Mouse (Mus musculus): Measurements from ENCODE around the gene Gadd45g. TPM values are rescaled to one million over a fixed set of nuclear protein-coding genes. Genes with fewer than 3 reads are reported as not detected.

Gadd45g gene
- polyA plus RNA-seq, 1 experiment, result 78.9 TPM

DNA sequence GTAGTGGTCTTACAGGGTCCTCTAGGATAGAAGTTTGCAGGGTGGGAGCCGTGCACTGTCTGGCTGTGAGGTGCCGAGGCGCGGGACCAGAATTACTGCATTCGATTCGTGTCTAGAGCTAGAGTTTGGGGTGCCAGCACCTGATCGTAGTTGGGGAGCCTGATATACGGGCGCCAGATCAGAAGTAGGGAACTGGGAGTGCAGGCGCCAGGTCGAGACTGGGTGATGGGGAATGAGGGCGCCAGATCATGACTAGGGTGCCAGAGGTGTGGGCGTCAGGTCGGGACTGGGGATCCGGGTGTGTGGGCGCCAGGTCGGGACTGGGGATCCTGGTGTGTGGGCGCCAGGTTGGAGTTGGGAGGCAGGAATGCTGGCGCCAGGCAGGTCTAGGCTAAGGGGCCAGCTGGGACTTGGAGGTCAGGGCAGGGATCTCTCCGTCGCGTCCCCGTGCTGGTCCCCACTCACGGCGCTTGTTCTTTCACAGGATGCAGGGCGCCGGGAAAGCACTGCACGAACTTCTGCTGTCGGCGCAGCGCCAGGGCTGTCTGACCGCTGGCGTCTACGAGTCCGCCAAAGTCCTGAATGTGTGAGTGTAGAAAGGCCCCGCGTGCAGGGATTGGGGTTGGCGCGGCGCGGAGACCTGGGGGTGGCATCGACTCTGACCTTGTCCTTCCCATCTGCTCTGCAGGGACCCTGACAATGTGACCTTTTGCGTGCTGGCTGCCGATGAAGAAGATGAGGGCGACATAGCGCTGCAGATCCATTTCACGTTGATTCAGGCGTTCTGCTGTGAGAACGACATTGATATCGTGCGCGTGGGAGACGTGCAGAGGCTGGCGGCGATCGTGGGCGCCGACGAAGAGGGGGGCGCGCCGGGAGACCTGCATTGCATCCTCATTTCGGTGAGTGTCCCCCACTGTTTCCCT lies 653 bp downstream of the Gadd45g start:
- TF ChIP-seq CTCF (IDR thresholded peaks at IDR 0.05; ENCODE audit: borderline replicate concordance, extremely low read depth, insufficient read depth, insufficient read length), result no peak
- no peak for TF ChIP-seq POLR2A (IDR thresholded peaks at IDR 0.05; ENCODE audit: borderline replicate concordance, extremely low read depth, insufficient read depth, insufficient read length, poor library complexity, severe bottlenecking)
- peak; percentile 74 for DNase-seq (ENCODE audit: low read depth)

DNA sequence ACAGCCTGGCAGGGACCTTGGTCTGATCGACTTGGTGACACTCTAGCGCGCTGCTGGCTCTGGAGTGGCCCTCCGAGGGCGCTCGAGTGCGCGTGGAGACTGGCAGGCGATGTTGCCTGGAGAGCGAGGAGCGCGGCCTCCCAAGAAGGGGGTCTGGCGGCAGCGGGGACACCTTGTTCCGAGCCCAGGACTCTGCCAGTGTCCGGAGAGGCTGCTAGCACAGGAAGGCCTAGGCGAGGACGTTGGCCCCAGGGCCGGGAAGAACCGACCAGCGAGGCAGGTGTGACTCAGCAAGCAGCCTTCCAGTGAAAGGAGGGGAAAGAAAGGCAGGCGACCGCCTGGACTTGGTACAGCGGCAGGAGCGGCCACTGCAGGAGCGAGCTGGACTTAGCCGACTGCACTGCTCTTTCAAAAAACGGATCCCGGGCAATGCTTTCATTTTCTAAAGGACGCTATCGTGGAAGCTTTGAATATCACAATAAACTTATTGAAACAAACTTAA lies 1.6 kb downstream of the Gadd45g start:
- TF ChIP-seq CTCF (IDR thresholded peaks at IDR 0.05; ENCODE audit: borderline replicate concordance, extremely low read depth, insufficient read depth, insufficient read length), result peak; percentile 42; the same call in 1 of the 2 replicates
- TF ChIP-seq POLR2A (IDR thresholded peaks at IDR 0.05; ENCODE audit: borderline replicate concordance, extremely low read depth, insufficient read depth, insufficient read length, poor library complexity, severe bottlenecking), result no peak
- peak; percentile 87 for DNase-seq (ENCODE audit: low read depth)

DNA sequence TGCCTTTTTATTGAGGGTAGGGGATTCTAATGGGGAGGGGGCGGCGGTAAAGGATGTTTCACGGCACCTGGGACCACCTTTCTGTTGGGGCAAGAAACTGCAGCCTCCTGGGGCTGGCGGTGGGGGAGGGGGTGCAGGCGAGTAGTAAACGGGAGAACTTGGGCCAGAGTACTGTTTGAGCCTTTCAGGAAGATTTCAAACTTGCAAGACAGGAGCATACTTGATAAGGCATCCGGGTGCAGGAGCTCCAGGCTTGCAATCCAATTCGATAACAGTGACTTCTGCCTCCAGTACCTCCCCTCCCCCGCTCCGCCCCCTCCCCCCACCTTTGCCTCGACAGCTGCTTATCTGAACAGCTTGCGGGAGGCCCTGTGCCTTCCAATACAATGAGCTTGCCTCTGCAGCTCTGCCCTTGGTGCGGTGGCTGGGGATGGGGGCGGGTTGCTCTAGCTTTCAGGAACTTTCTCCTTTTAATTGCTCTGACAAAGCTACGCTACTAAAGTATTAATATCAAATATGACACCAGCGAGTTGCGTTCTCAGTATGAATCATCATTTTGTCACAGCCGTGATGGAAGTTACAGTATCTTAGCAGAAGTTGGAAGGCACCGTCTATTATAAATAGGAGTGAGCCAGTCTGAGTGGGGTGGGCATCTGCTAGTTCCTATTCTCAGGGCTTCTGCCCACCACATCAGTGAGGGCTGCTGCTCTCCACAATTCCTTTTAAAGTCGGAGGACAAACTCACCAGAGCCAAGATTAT lies 2.2 kb downstream of the Gadd45g start:
- DNase-seq (ENCODE audit: low read depth), result peak; percentile 80
- TF ChIP-seq POLR2A (IDR thresholded peaks at IDR 0.05; ENCODE audit: borderline replicate concordance, extremely low read depth, insufficient read depth, insufficient read length, poor library complexity, severe bottlenecking), result no peak
- no peak for TF ChIP-seq CTCF (IDR thresholded peaks at IDR 0.05; ENCODE audit: borderline replicate concordance, extremely low read depth, insufficient read depth, insufficient read length)

DNA sequence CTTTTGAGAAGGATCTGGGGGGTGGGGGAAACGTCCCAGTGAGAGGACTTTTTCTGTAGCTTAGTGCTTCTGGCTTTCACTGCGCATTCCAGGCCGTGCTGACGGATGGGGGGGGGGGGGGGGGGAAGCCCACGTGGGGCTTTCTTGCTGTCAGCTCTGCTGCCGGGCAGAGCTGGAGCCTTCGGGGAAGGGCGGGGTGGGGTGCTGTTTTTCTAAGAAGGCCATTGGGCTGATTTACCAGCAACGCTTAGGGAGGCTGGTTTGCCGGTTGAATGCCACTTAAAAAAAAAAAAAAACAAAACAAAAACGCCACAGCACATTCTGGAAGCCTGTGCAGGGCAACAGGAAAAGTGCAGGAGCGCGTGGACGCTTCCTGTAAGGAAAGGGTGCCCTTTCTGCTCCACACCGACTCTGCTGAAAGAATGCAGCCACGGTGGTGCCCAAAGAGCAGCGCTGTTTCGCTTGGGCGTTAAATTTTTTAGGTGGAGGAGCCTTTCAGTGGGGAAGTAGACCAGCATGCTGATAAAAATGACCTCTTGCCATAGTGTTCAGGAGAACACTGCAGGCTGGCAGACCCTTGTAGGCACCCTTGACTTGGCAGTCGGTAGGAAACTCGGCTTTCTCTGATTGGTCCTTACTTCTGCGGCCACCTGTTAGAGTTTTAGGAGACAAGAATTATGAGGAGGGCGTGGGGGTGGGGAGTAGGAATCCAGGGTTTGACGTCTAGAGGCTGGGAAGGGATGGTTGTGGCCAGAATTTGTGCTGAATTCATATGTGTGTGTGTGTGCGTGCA lies 3.0 kb downstream of the Gadd45g start:
- peak; percentile 88 for DNase-seq (ENCODE audit: low read depth)
- no peak for TF ChIP-seq POLR2A (IDR thresholded peaks at IDR 0.05; ENCODE audit: borderline replicate concordance, extremely low read depth, insufficient read depth, insufficient read length, poor library complexity, severe bottlenecking)
- no peak for TF ChIP-seq CTCF (IDR thresholded peaks at IDR 0.05; ENCODE audit: borderline replicate concordance, extremely low read depth, insufficient read depth, insufficient read length)

DNA sequence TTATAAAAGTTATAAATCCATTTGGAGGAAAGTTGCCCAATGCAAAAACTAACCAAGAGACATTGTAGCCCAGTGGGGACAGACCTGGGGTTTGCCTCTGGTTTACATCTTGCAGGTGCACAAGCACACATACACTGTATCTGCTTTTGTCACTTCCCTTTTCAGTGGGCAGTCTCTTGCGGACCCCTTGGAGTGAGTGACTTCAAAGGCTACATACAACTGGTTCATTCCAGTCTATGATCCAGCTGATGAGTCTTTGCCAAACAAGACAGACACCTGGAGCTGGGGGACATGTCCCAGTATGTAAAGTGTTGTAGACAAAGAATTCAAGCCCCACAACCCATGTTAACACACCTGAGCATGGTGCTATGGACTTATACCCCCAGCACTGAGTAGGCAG lies 4.1 kb downstream of the Gadd45g start:
- no peak for DNase-seq (ENCODE audit: low read depth)
- no peak for TF ChIP-seq POLR2A (IDR thresholded peaks at IDR 0.05; ENCODE audit: borderline replicate concordance, extremely low read depth, insufficient read depth, insufficient read length, poor library complexity, severe bottlenecking)

DNA sequence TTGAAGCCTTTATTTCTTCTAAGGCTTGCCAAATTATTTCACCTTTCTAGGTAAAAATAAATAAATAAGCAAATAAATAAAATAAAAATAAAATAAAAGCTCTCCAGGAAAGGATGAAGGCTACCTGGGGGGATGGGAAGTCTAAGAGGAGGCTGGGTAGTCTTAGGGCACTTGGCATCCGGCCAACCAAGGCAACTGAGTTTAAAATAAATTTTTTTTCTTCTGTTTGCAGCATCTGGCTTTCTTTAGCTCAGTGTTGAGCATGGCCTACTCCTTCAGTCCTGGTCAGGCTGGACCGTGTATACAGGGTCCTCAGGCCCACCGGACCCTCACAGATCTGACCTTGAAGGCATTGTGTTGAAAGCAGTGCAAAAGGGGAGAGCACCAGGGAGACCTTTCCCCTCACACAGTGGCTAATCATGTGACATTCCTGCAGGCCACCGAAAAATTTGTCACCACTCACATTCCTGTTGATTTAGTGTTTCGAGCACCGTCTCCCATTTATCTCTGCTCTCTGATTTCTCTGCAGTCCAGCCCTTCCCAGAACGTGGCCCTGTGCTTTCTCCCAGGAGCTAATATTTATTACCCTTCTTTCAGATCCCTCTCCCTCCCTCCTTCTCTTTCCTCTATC lies 6.2 kb downstream of the Gadd45g start:
- no peak for DNase-seq (ENCODE audit: low read depth)
- TF ChIP-seq POLR2A (IDR thresholded peaks at IDR 0.05; ENCODE audit: borderline replicate concordance, extremely low read depth, insufficient read depth, insufficient read length, poor library complexity, severe bottlenecking), result no peak
- TF ChIP-seq CTCF (IDR thresholded peaks at IDR 0.05; ENCODE audit: borderline replicate concordance, extremely low read depth, insufficient read depth, insufficient read length), result no peak

DNA sequence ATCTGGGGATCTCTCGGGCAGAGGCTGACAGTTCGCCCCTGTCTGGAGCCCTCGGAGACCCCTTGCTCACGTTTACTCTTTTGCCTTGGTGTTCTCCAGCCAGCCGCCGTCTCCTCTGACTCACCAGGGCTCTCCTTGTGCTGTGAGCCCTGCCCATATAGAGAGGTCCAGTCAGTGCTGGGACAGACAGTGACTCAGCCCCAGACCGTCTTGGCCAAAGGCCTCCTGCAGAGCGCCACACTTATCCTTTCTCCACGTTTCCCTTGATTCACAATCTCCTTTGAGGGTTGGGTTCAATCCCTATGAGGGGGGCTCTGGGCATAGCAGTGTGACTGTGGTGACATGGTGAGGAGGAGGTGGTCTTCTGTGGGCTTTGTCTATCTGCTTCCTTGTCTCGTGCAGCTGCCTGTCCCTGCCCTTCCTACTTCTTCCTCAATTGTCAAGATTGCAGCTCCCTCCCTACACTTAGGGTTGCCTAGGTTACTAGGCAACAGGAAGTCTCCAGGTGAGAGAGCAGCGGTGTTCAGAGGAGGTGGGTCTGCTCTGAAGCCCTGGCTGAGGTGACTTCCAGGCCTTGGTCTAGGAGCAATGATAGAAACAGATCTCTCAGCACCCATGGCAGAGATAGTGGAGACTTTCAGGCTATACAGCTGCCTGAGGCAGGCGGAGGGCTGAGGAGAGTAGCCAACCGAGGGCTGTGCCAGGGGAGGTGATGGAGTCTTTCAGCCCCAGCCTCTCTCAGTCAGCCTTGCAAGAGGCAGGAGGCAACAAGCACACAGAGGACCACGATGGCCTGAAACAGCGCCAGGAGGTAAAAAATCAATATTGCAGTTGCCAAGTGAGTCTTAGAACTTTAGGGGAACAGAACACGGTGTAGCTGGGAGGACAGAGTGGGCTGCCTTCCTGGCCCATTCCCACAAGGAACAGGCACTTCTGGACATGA lies 7.1 kb downstream of the Gadd45g start:
- TF ChIP-seq CTCF (IDR thresholded peaks at IDR 0.05; ENCODE audit: borderline replicate concordance, extremely low read depth, insufficient read depth, insufficient read length) (no peak), POLR2A (IDR thresholded peaks at IDR 0.05; ENCODE audit: borderline replicate concordance, extremely low read depth, insufficient read depth, insufficient read length, poor library complexity, severe bottlenecking) (no peak)
- DNase-seq (ENCODE audit: low read depth), result peak; percentile 37

DNA sequence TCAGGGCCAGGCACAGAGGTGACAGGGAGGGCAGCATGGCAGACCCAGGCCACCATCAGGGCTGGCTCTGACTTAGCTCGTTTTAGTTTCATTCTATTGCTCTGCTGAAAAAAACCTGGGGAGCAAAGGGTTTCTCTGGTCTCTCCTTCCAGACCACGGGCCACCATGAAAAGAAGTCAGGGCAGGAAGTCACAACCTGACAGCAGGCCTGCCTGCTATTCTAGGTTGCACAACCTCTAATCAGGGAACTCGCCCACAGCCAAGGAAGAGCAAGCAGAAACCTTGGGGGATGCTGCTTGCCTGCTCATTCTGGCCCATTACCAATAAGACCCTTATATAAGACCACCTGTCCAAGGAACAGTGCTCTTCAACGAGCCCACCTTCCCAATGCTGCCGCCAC lies 9.1 kb downstream of the Gadd45g start:
- no peak for TF ChIP-seq CTCF (IDR thresholded peaks at IDR 0.05; ENCODE audit: borderline replicate concordance, extremely low read depth, insufficient read depth, insufficient read length)
- no peak for TF ChIP-seq POLR2A (IDR thresholded peaks at IDR 0.05; ENCODE audit: borderline replicate concordance, extremely low read depth, insufficient read depth, insufficient read length, poor library complexity, severe bottlenecking)

DNA sequence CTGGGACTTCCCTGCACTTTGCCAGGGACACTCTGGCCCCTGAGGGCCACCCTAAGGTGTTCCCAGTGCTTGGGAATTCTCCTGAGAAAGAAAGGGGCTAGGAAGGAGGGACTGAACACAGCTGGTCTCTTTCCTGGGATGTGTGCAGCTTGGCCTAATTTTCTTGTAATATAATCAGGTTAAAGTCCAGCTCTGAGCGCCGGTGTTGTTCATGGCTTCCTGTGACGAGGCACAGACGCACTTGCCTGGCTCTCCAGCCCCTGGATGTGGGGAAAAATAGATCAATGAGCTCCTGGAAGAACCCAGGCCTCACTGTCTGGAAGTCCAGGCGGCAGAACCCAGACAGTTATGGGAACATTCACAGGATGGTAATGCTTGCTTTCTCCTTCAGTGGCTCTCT lies 10.7 kb downstream of the Gadd45g start:
- DNase-seq (ENCODE audit: low read depth), result no peak
- TF ChIP-seq CTCF (IDR thresholded peaks at IDR 0.05; ENCODE audit: borderline replicate concordance, extremely low read depth, insufficient read depth, insufficient read length) (no peak), POLR2A (IDR thresholded peaks at IDR 0.05; ENCODE audit: borderline replicate concordance, extremely low read depth, insufficient read depth, insufficient read length, poor library complexity, severe bottlenecking) (no peak)

More for the DNA sequence above, 9.1 kb downstream of the Gadd45g start:
- no peak for DNase-seq (ENCODE audit: low read depth)

All from brain, embryonic 14.5 days (tissue).